Mouse (Mus musculus) central nervous system, embryonic 11.5 days (tissue): ENCODE data around the gene D030056L22Rik. TPM values are rescaled to one million over a fixed set of nuclear protein-coding genes. Genes with fewer than 3 reads are reported as not detected.

ENCODE experiments used
- polyA plus RNA-seq: library from polyadenylated mRNA; depleted of rRNA; stranded (reverse); fragments of >200 nt; gene quantifications from 2 replicates; pipeline ENCODE4 v1.2.3, GENCODE M21; 2012; rRNA removed

The D030056L22Rik gene
- polyA plus RNA-seq: 43.0 and 63.6 TPM in 2 replicates

GRCm38 (mm10) chr19:18712866-18713300 is at the start of gene D030056L22Rik:
Gene D030056L22Rik (plus strand): TSS chr19:18713193.

GRCm38 (mm10) chr19:18670608-18671007 is 42.4 kb upstream of the D030056L22Rik start, which contains the start of gene Carnmt1:
Gene Carnmt1 (plus strand): TSS chr19:18670764.

GRCm38 (mm10) chr19:18749598-18750339 is 36.8 kb downstream of the D030056L22Rik start, which contains the start of gene Trpm6:
Gene Trpm6 (plus strand): TSS chr19:18749983.

Other genes with a start within 250 kb of the D030056L22Rik start
- 24.0 and 25.8 TPM in 2 replicates for gene Ostf1, start 81.4 kb upstream of the D030056L22Rik start, polyA plus RNA-seq
- gene Nmrk1, start 81.2 kb upstream of the D030056L22Rik start, polyA plus RNA-seq: 3.9 and 7.5 TPM in 2 replicates
- 15.3 and 15.7 TPM in 2 replicates for gene Carnmt1, start 42.4 kb upstream of the D030056L22Rik start, polyA plus RNA-seq
- 0.30 and 0.42 TPM in 2 replicates for gene Trpm6, start 36.8 kb downstream of the D030056L22Rik start, polyA plus RNA-seq